Mouse (Mus musculus) ES-E14 (cell line): ENCODE measurements at regions not wholly inside any gene's neighbourhood (a gene's known extent, or its start where the extent isn't known, plus 50 kb on each side); places are given as distances from the start of the nearest gene placed in this dataset.

ENCODE experiments used
- DNase-seq: peaks from one replicate; pipeline ENCODE4 v3.0.0-alpha.2; 2013; ENCODE audit warnings: low read depth, low spot score
- H3K27ac ChIP-seq: 2 replicates; pipeline ENCODE4 v1.5.1; 2012; ENCODE audit warnings: low read depth, mild to moderate bottlenecking, low read length, moderate library complexity, mixed read lengths; ENCODE audit not compliant: poor library complexity, insufficient read depth, severe bottlenecking
- H3K36me3 ChIP-seq: 2 replicates; pipeline ENCODE4 v1.6.1; 2012; ENCODE audit warnings: mild to moderate bottlenecking, low read length, moderate library complexity, mixed read lengths; ENCODE audit not compliant: control insufficient read depth, poor library complexity, insufficient read depth, severe bottlenecking
- H3K4me1 ChIP-seq, 2 experiments: fragments of 150-350 bp in 1 of 2; sonication (generic) in 1 of 2; 2 replicates each; pipeline ENCODE4 v1.6.1; 2012; ENCODE audit warnings: low read length in 2 of 2, mild to moderate bottlenecking in 1 of 2, mixed read lengths in 1 of 2; ENCODE audit not compliant: control insufficient read depth in 2 of 2, insufficient read depth in 2 of 2, poor library complexity in 1 of 2
- H3K4me3 ChIP-seq, 2 experiments: fragments of 150-350 bp in 1 of 2; sonication (generic) in 1 of 2; 2 replicates each; pipeline ENCODE4 v1.5.1; 2012; ENCODE audit warnings: low read length in 2 of 2, low read depth in 1 of 2, mild to moderate bottlenecking in 1 of 2, mixed read lengths in 1 of 2; ENCODE audit not compliant: insufficient read depth in 1 of 2, poor library complexity in 1 of 2, severe bottlenecking in 1 of 2
- H3K9ac ChIP-seq: 2 replicates; pipeline ENCODE4 v1.6.1; 2012; ENCODE audit warnings: low read depth, mild to moderate bottlenecking, low read length, mixed read lengths; ENCODE audit not compliant: poor library complexity, insufficient read depth, severe bottlenecking
- H3K9me3 ChIP-seq: fragments of 150-350 bp; sonication (generic); 2 replicates; pipeline ENCODE4 v1.6.1; 2012; ENCODE audit warnings: low read depth, mild to moderate bottlenecking, low read length; ENCODE audit not compliant: control insufficient read depth, insufficient read depth
- CHD2 ChIP-seq: IDR thresholded peaks from 2 replicates; pipeline ENCODE4 v1.6.1; 2014; ENCODE audit warnings: mild to moderate bottlenecking, low read depth, low read length, inconsistent platforms
- HCFC1 ChIP-seq: IDR thresholded peaks from 2 replicates; pipeline ENCODE4 v1.6.1; 2012; ENCODE audit warnings: low read length, inconsistent platforms, borderline replicate concordance; ENCODE audit not compliant: insufficient read depth
- MAFK ChIP-seq: IDR thresholded peaks from 2 replicates; pipeline ENCODE4 v1.6.1; 2014; ENCODE audit warnings: mild to moderate bottlenecking, low read depth, low read length, inconsistent platforms; ENCODE audit not compliant: insufficient read depth
- ZC3H11A ChIP-seq: IDR thresholded peaks from 2 replicates; pipeline ENCODE4 v1.6.1; 2012; ENCODE audit warnings: low read depth, mild to moderate bottlenecking, inconsistent platforms, low read length, borderline replicate concordance
- ZNF384 ChIP-seq: IDR thresholded peaks from 2 replicates; pipeline ENCODE4 v1.6.1; 2012; ENCODE audit warnings: low read depth, low read length, inconsistent platforms
- in situ Hi-C, 2 experiments: fragments of 600-800 bp; cut with MboI; formaldehyde crosslinking; loops; one replicate each; pipeline ENCODE4 v1.15.1; 2025; ENCODE audit warnings: low sequenced_read_pairs in 2 of 2, inconsistent platforms in 1 of 2; ENCODE audit not compliant: unreplicated experiment in 2 of 2

DNA sequence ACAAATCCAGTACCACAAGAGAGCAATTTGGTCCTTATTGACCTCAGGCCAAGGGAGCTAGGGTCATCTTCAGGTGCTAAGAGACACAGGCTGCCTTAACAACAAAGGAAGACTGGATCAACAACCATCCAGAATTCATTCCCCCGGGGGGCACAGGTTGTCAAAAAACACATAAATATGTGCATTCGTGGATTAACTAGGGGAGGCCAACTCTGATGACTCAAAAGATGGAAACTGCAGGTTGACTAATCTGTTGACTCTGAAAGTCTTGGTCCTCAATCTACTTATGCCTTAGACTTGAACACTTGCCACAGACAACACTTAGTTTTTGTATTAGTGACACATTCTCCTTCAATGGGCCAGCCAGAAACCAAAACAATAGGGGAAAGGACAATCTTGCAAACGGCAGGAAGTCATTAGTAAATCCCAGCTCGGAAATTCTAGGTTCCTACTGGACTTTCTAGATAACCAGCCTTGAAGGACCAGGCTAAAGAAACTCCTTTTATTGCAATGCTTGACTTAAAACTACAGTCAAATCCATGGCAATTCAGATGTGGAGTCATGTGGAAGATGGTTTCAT is 353.5 kb upstream of the Gm10295 start:
- Histone ChIP-seq H3K9ac (no peak overlapping the region), H3K4me3 (no peak overlapping the region), H3K4me1 (peaks cover 0 to 2% of the 10 kb centered on the region in 2 experiments; a peak in 1 of 4 replicates), H3K36me3 (no peaks in the 10 kb centered on the region), H3K9me3 (no peaks in the 10 kb centered on the region), H3K27ac (no peak overlapping the region)
- TF ChIP-seq ZC3H11A (no peak), MAFK (no peak), CHD2 (no peak), HCFC1 (no peak), ZNF384 (no peak)
- in situ Hi-C loops = no loop called here
- DNase-seq = no peak
